Mouse (Mus musculus): ENCODE measurements around the gene Sobp. TPM values are rescaled to one million over a fixed set of nuclear protein-coding genes. Genes with fewer than 3 reads are reported as not detected.

Gene Sobp
- polyA plus RNA-seq, 1 experiment from 2014 or later: 4.5 TPM

GRCm38 (mm10) chr10:43116083-43116927, 58.0 kb downstream of the Sobp start:
- 89% methylated on average over 3 of the region's 3 CpGs for WGBS

GRCm38 (mm10) chr10:43112296-43112695, 62.0 kb downstream of the Sobp start:
- no peak overlapping the region for H3K27ac ChIP-seq (ENCODE audit: low read depth, low read length)
- no peaks in the 10 kb centered on the region for H3K9me3 ChIP-seq (ENCODE audit: control insufficient read depth, low read length)
- peak; percentile 42 for DNase-seq (ENCODE audit: low spot score)
- peaks cover 5% of the 10 kb centered on the region; the same call in 1 of the 2 replicates for H3K4me1 ChIP-seq (ENCODE audit: control insufficient read depth, insufficient read depth, low read length)
- H3K4me3 ChIP-seq (ENCODE audit: low read depth, low read length): no peak overlapping the region
- no peak overlapping the region for H3K4me2 ChIP-seq (ENCODE audit: low read depth)
- H3K9ac ChIP-seq (ENCODE audit: low read length): no peak overlapping the region
- no peaks in the 10 kb centered on the region for H3K36me3 ChIP-seq (ENCODE audit: control insufficient read depth, insufficient read depth, low read length)
- 56% methylated on average over 7 of the region's 7 CpGs for WGBS
- peak; percentile 65; the same call in 1 of the 2 replicates for ATAC-seq (ENCODE audit: insufficient read depth, low FRiP score, low TSS enrichment)
- H3K27me3 ChIP-seq (ENCODE audit: control insufficient read depth, insufficient read depth, low read length): no peaks in the 10 kb centered on the region

More at GRCm38 (mm10) chr10:43116083-43116927, 58.0 kb downstream of the Sobp start:
- no peaks in the 10 kb centered on the region for H3K36me3 ChIP-seq (ENCODE audit: control insufficient read depth, insufficient read depth, low read length)
- no peaks in the 10 kb centered on the region for H3K27me3 ChIP-seq (ENCODE audit: control insufficient read depth, insufficient read depth, low read length)
- no peak for DNase-seq (ENCODE audit: low spot score)
- H3K9me3 ChIP-seq (ENCODE audit: control insufficient read depth, low read length): no peaks in the 10 kb centered on the region
- H3K4me1 ChIP-seq (ENCODE audit: control insufficient read depth, insufficient read depth, low read length): peaks cover 5% of the 10 kb centered on the region; the same call in 1 of the 2 replicates
- no peak overlapping the region for H3K4me3 ChIP-seq (ENCODE audit: low read depth, low read length)
- H3K27ac ChIP-seq (ENCODE audit: low read depth, low read length): no peak overlapping the region
- ATAC-seq (ENCODE audit: insufficient read depth, low FRiP score, low TSS enrichment): no peak
- no peak overlapping the region for H3K4me2 ChIP-seq (ENCODE audit: low read depth)
- H3K9ac ChIP-seq (ENCODE audit: low read length): no peak overlapping the region

- H3K4me2 ChIP-seq (ENCODE audit: low read depth): no peak overlapping the region
- no peak overlapping the region for H3K4me3 ChIP-seq (ENCODE audit: low read depth, low read length)
- no peak for ATAC-seq (ENCODE audit: insufficient read depth, low FRiP score, low TSS enrichment)
- no peaks in the 10 kb centered on the region for H3K27me3 ChIP-seq (ENCODE audit: control insufficient read depth, insufficient read depth, low read length)
- H3K36me3 ChIP-seq (ENCODE audit: control insufficient read depth, insufficient read depth, low read length): no peaks in the 10 kb centered on the region
- WGBS: 65% methylated on average over 8 of the region's 8 CpGs
- H3K4me1 ChIP-seq (ENCODE audit: control insufficient read depth, insufficient read depth, low read length): peaks cover 10% of the 10 kb centered on the region
- H3K9me3 ChIP-seq (ENCODE audit: control insufficient read depth, low read length): no peaks in the 10 kb centered on the region
- no peak for DNase-seq (ENCODE audit: low spot score)
- H3K9ac ChIP-seq (ENCODE audit: low read length): no peak overlapping the region
- no peak overlapping the region for H3K27ac ChIP-seq (ENCODE audit: low read depth, low read length)
Observed at GRCm38 (mm10) chr10:43106616-43107015, 67.7 kb downstream of the Sobp start.

- WGBS: 23% methylated on average over 7 of the region's 7 CpGs
- Histone ChIP-seq H3K4me3 (ENCODE audit: low read depth, low read length) (no peak overlapping the region), H3K9me3 (ENCODE audit: control insufficient read depth, low read length) (no peaks in the 10 kb centered on the region), H3K27me3 (ENCODE audit: control insufficient read depth, insufficient read depth, low read length) (no peaks in the 10 kb centered on the region), H3K9ac (ENCODE audit: low read length) (no peak overlapping the region), H3K36me3 (ENCODE audit: control insufficient read depth, insufficient read depth, low read length) (no peaks in the 10 kb centered on the region), H3K4me2 (ENCODE audit: low read depth) (no peak overlapping the region), H3K27ac (ENCODE audit: low read depth, low read length) (0 out of 2 replicates have a peak overlapping the region, but pooled peaks have one; percentile 10), H3K4me1 (ENCODE audit: control insufficient read depth, insufficient read depth, low read length) (peaks cover 10% of the 10 kb centered on the region)
- DNase-seq (ENCODE audit: low spot score) (peak; percentile 67), ATAC-seq (ENCODE audit: insufficient read depth, low FRiP score, low TSS enrichment) (peak; percentile 74)
Observed at GRCm38 (mm10) chr10:43106196-43106595, 68.1 kb downstream of the Sobp start.

GRCm38 (mm10) chr10:43100513-43100912, 73.8 kb downstream of the Sobp start:
- H3K4me2 ChIP-seq (ENCODE audit: low read depth): no peak overlapping the region
- H3K27ac ChIP-seq (ENCODE audit: low read depth, low read length): no peak overlapping the region
- no peaks in the 10 kb centered on the region for H3K27me3 ChIP-seq (ENCODE audit: control insufficient read depth, insufficient read depth, low read length)
- DNase-seq (ENCODE audit: low spot score): no peak
- peaks cover 13% of the 10 kb centered on the region for H3K4me1 ChIP-seq (ENCODE audit: control insufficient read depth, insufficient read depth, low read length)
- no peaks in the 10 kb centered on the region for H3K9me3 ChIP-seq (ENCODE audit: control insufficient read depth, low read length)
- no peak for ATAC-seq (ENCODE audit: insufficient read depth, low FRiP score, low TSS enrichment)
- H3K36me3 ChIP-seq (ENCODE audit: control insufficient read depth, insufficient read depth, low read length): no peaks in the 10 kb centered on the region
- H3K4me3 ChIP-seq (ENCODE audit: low read depth, low read length): no peak overlapping the region
- no peak overlapping the region for H3K9ac ChIP-seq (ENCODE audit: low read length)
- 40% methylated on average over 5 of the region's 5 CpGs for WGBS

- no peak for ATAC-seq (ENCODE audit: insufficient read depth, low FRiP score, low TSS enrichment)
- H3K36me3 ChIP-seq (ENCODE audit: control insufficient read depth, insufficient read depth, low read length): no peaks in the 10 kb centered on the region
- H3K4me3 ChIP-seq (ENCODE audit: low read depth, low read length): no peak overlapping the region
- H3K4me2 ChIP-seq (ENCODE audit: low read depth): no peak overlapping the region
- H3K9ac ChIP-seq (ENCODE audit: low read length): no peak overlapping the region
- no peaks in the 10 kb centered on the region for H3K27me3 ChIP-seq (ENCODE audit: control insufficient read depth, insufficient read depth, low read length)
- no peaks in the 10 kb centered on the region for H3K9me3 ChIP-seq (ENCODE audit: control insufficient read depth, low read length)
- peaks cover 15% of the 10 kb centered on the region for H3K4me1 ChIP-seq (ENCODE audit: control insufficient read depth, insufficient read depth, low read length)
- WGBS: 79% methylated on average over 6 of the region's 6 CpGs
- DNase-seq (ENCODE audit: low spot score): no peak
- H3K27ac ChIP-seq (ENCODE audit: low read depth, low read length): no peak overlapping the region
Observed at GRCm38 (mm10) chr10:43099229-43099628, 75.1 kb downstream of the Sobp start.

- 60% methylated on average over 8 of the region's 8 CpGs for WGBS
- no peak for DNase-seq (ENCODE audit: low spot score)
- H3K27ac ChIP-seq (ENCODE audit: low read depth, low read length): no peak overlapping the region
Observed at GRCm38 (mm10) chr10:43097755-43098154, 76.6 kb downstream of the Sobp start.

GRCm38 (mm10) chr10:43096614-43097013, 77.7 kb downstream of the Sobp start:
- H3K36me3 ChIP-seq (ENCODE audit: control insufficient read depth, insufficient read depth, low read length): no peaks in the 10 kb centered on the region
- H3K4me2 ChIP-seq (ENCODE audit: low read depth): no peak overlapping the region
- H3K4me3 ChIP-seq (ENCODE audit: low read depth, low read length): no peak overlapping the region
- 80% methylated on average over 4 of the region's 4 CpGs for WGBS
- H3K27me3 ChIP-seq (ENCODE audit: control insufficient read depth, insufficient read depth, low read length): no peaks in the 10 kb centered on the region
- ATAC-seq (ENCODE audit: insufficient read depth, low FRiP score, low TSS enrichment): no peak
- no peak for DNase-seq (ENCODE audit: low spot score)
- no peak overlapping the region for H3K27ac ChIP-seq (ENCODE audit: low read depth, low read length)
- peaks cover 11% of the 10 kb centered on the region for H3K4me1 ChIP-seq (ENCODE audit: control insufficient read depth, insufficient read depth, low read length)
- H3K9me3 ChIP-seq (ENCODE audit: control insufficient read depth, low read length): no peaks in the 10 kb centered on the region
- no peak overlapping the region for H3K9ac ChIP-seq (ENCODE audit: low read length)

More at GRCm38 (mm10) chr10:43097755-43098154, 76.6 kb downstream of the Sobp start:
- peaks cover 11% of the 10 kb centered on the region for H3K4me1 ChIP-seq (ENCODE audit: control insufficient read depth, insufficient read depth, low read length)
- H3K36me3 ChIP-seq (ENCODE audit: control insufficient read depth, insufficient read depth, low read length): no peaks in the 10 kb centered on the region
- H3K4me3 ChIP-seq (ENCODE audit: low read depth, low read length): no peak overlapping the region
- no peak for ATAC-seq (ENCODE audit: insufficient read depth, low FRiP score, low TSS enrichment)
- no peak overlapping the region for H3K4me2 ChIP-seq (ENCODE audit: low read depth)
- H3K9me3 ChIP-seq (ENCODE audit: control insufficient read depth, low read length): no peaks in the 10 kb centered on the region
- no peaks in the 10 kb centered on the region for H3K27me3 ChIP-seq (ENCODE audit: control insufficient read depth, insufficient read depth, low read length)
- H3K9ac ChIP-seq (ENCODE audit: low read length): no peak overlapping the region

- H3K27me3 ChIP-seq (ENCODE audit: control insufficient read depth, insufficient read depth, low read length): no peaks in the 10 kb centered on the region
- H3K36me3 ChIP-seq (ENCODE audit: control insufficient read depth, insufficient read depth, low read length): no peaks in the 10 kb centered on the region
- DNase-seq (ENCODE audit: low spot score): no peak
- H3K9me3 ChIP-seq (ENCODE audit: control insufficient read depth, low read length): no peaks in the 10 kb centered on the region
- ATAC-seq (ENCODE audit: insufficient read depth, low FRiP score, low TSS enrichment): no peak
- no peak overlapping the region for H3K4me3 ChIP-seq (ENCODE audit: low read depth, low read length)
- no peak overlapping the region for H3K4me2 ChIP-seq (ENCODE audit: low read depth)
- H3K4me1 ChIP-seq (ENCODE audit: control insufficient read depth, insufficient read depth, low read length): peaks cover 4% of the 10 kb centered on the region; the same call in 1 of the 2 replicates
- 37% methylated on average over 5 of the region's 5 CpGs for WGBS
- H3K9ac ChIP-seq (ENCODE audit: low read length): no peak overlapping the region
- H3K27ac ChIP-seq (ENCODE audit: low read depth, low read length): no peak overlapping the region
Observed at GRCm38 (mm10) chr10:43094537-43094936, 79.8 kb downstream of the Sobp start.

Data from neural tube, embryonic 11.5 days (tissue).